Mouse (Mus musculus) liver, embryonic 13.5 days (tissue): ENCODE data around the gene Dgkh. TPM values are rescaled to one million over a fixed set of nuclear protein-coding genes. Genes with fewer than 3 reads are reported as not detected.
A peak's percentile ranks its signal among the peaks of the same experiment; 100 is the strongest.

Experiments
- ATAC-seq: fragments of 200-750 bp; cut with Nextera tagmentation; 2 replicates; pipeline ENCODE4 v1.8.0; 2017; ENCODE audit warnings: low read depth, mild to moderate bottlenecking, moderate number of reproducible peaks, moderate library complexity
- DNase-seq: peaks from one replicate; pipeline ENCODE4 v3.0.0; 2022
- H3K27ac ChIP-seq: fragments of 300-500 bp; sonication (generic); 2 replicates; pipeline ENCODE4 v1.5.1; 2015; ENCODE audit warnings: moderate library complexity, mild to moderate bottlenecking, inconsistent platforms
- H3K27me3 ChIP-seq: fragments of 300-500 bp; sonication (generic); 2 replicates; pipeline ENCODE4 v1.6.1; 2015; ENCODE audit warnings: mild to moderate bottlenecking, inconsistent platforms
- H3K36me3 ChIP-seq: fragments of 300-500 bp; sonication (generic); 2 replicates; pipeline ENCODE4 v1.6.1; 2015; ENCODE audit warnings: mild to moderate bottlenecking, inconsistent platforms
- H3K4me1 ChIP-seq: fragments of 300-500 bp; sonication (generic); replicated peaks from 2 replicates; pipeline ENCODE4 v1.6.1; 2015; ENCODE audit warnings: inconsistent platforms
- H3K4me2 ChIP-seq: fragments of 300-500 bp; sonication (generic); 2 replicates; pipeline ENCODE4 v1.6.1; 2015; ENCODE audit warnings: inconsistent platforms, mild to moderate bottlenecking, moderate library complexity
- H3K4me3 ChIP-seq: fragments of 300-500 bp; sonication (generic); replicated peaks from 2 replicates; pipeline ENCODE4 v1.5.1; 2015; ENCODE audit warnings: mild to moderate bottlenecking, inconsistent platforms
- H3K9ac ChIP-seq: fragments of 300-500 bp; sonication (generic); 2 replicates; pipeline ENCODE4 v1.6.1; 2015; ENCODE audit warnings: mild to moderate bottlenecking, inconsistent platforms
- H3K9me3 ChIP-seq: fragments of 300-500 bp; sonication (generic); replicated peaks from 2 replicates; pipeline ENCODE4 v1.6.1; 2016; ENCODE audit warnings: inconsistent platforms
- WGBS: fragments of 180-500 bp; shearing (Covaris S2); methylation state at CpG from one replicate; pipeline ENCODE4 v1.1.7; 2015; ENCODE audit not compliant: insufficient replicate concordance; 5-methylcytosine and 5-hydroxymethylcytosine counted together
- polyA plus RNA-seq: library from polyadenylated mRNA; unstranded; fragments of >200 nt; fragmentation: Nextera tagmentation; extraction: Ambion mirVana; gene quantifications from 2 replicates; pipeline ENCODE4 v1.2.1, GENCODE M21; 2015

The Dgkh gene
- 0.35 and 0.36 TPM in 2 replicates for polyA plus RNA-seq

- Histone ChIP-seq H3K4me3 (peak within 1 kb of the TSS; percentile 66), H3K27ac (peak within 1 kb of the TSS; percentile 32; the same call in 1 of the 2 replicates), H3K4me1 (peaks cover 14% of the 10 kb centered on the region; the same call in 1 of the 2 replicates), H3K36me3 (no peaks in the 10 kb centered on the region), H3K9me3 (no peaks in the 10 kb centered on the region), H3K27me3 (peaks cover 65% of the 10 kb centered on the region), H3K9ac (peak within 1 kb of the TSS; percentile 65), H3K4me2 (peak within 1 kb of the TSS; percentile 77)
- ATAC-seq: peak; percentile 77
- peak; percentile 34 for DNase-seq
- WGBS: 1% methylated on average over 60 of the region's 71 CpGs
These were observed at the start of gene Dgkh for GRCm38 (mm10) chr14:78732617-78733312. TSS of gene Dgkh (minus strand) at chr14:78732776.

GRCm38 (mm10) chr14:78777215-78777614 is 44.6 kb upstream of the Dgkh start:
- Histone ChIP-seq H3K36me3 (no peaks in the 10 kb centered on the region), H3K4me3 (no peak overlapping the region), H3K9ac (no peak overlapping the region), H3K4me2 (no peak overlapping the region), H3K27me3 (no peaks in the 10 kb centered on the region), H3K9me3 (no peaks in the 10 kb centered on the region), H3K4me1 (0 out of 2 replicates have a peak, but pooled peaks cover 4% of the 10 kb centered on the region), H3K27ac (no peak overlapping the region)
- DNase-seq: no peak
- no peak for ATAC-seq
- 80% methylated on average over 18 of the region's 18 CpGs for WGBS

- Histone ChIP-seq H3K9me3 (no peaks in the 10 kb centered on the region), H3K4me2 (no peak overlapping the region)
- 47% methylated on average over 8 of the region's 8 CpGs for WGBS
These were observed 44.1 kb upstream of the Dgkh start for GRCm38 (mm10) chr14:78776659-78777058.

DNA sequence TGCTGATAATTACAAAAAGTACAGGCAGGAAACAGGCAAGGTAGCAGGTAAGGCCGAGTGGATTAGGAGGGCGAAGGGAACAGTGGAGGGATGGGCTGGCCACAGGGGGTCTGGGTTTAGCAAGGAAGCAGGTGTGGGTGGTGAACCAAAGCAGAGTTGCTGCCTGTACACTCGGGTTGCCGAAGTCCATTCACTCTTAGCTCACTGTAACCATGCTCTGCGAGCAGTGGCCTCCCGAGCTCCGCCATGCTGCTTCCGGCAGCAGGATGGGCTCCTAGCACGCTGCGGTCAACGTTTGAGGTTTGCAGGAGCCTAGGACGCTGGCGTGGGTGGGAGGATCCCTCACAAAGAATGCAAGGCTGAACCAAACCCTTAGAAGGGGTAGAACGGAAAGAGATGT is 43.1 kb upstream of the Dgkh start:
- Histone ChIP-seq H3K9me3 (no peaks in the 10 kb centered on the region), H3K27me3 (no peaks in the 10 kb centered on the region), H3K4me1 (0 out of 2 replicates have a peak, but pooled peaks cover 4% of the 10 kb centered on the region), H3K4me3 (no peak overlapping the region), H3K9ac (no peak overlapping the region), H3K4me2 (no peak overlapping the region), H3K27ac (no peak overlapping the region), H3K36me3 (no peaks in the 10 kb centered on the region)
- 43% methylated on average over 14 of the region's 14 CpGs for WGBS
- no peak for ATAC-seq
- no peak for DNase-seq

More at GRCm38 (mm10) chr14:78776659-78777058, 44.1 kb upstream of the Dgkh start:
- Histone ChIP-seq H3K27ac (no peak overlapping the region), H3K9ac (no peak overlapping the region), H3K36me3 (no peaks in the 10 kb centered on the region), H3K4me1 (0 out of 2 replicates have a peak, but pooled peaks cover 4% of the 10 kb centered on the region), H3K27me3 (no peaks in the 10 kb centered on the region), H3K4me3 (no peak overlapping the region)
- ATAC-seq (no peak), DNase-seq (no peak)

DNA sequence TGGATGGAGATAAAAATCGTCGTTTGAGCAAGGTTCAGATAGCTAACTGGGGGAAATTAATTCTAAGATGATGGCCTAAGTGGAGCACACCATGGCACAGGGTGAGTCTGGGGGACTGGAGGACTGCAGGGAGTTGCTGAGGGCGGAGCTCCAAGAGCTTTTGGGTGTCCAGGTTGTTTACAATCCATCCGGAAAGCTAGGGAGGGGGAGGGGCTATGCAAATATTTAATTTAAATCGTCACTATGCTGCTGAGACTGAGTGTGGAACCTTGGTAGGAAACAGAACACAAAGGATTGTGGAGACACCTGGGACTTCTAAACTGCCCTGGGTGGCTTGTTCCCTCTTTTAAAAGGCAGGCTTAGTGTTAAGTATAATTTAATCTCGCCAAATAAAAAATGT is 42.6 kb upstream of the Dgkh start:
- Histone ChIP-seq H3K9ac (no peak overlapping the region), H3K4me2 (no peak overlapping the region), H3K36me3 (no peaks in the 10 kb centered on the region), H3K9me3 (no peaks in the 10 kb centered on the region), H3K4me3 (no peak overlapping the region), H3K27me3 (no peaks in the 10 kb centered on the region), H3K27ac (no peak overlapping the region), H3K4me1 (0 out of 2 replicates have a peak, but pooled peaks cover 4% of the 10 kb centered on the region)
- ATAC-seq (no peak), DNase-seq (no peak)
- WGBS: 38% methylated on average over 6 of the region's 6 CpGs

DNA sequence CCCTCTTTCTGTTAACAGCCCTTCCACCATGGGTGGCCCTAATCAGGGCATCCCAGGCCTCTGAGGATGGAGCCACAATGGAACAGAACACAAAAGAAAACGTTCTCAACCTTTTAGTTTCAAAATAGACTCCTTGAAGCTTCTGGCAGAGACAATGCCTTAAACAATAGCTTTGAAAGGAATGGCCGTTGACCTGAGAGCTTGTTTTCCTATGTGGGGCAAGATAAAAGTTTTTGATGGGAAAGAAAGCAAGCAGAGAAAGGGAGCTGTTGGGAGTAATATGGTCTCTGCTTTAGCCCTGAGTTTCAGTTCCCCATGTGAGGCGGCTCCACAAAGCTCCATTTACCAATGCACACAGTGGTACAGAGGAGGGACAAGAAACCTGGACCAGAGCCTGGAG is 37.9 kb upstream of the Dgkh start:
- WGBS: 36% methylated on average over 3 of the region's 3 CpGs
- Histone ChIP-seq H3K27ac (no peak overlapping the region), H3K27me3 (no peaks in the 10 kb centered on the region), H3K4me1 (no peaks in the 10 kb centered on the region), H3K9ac (no peak overlapping the region), H3K36me3 (no peaks in the 10 kb centered on the region), H3K9me3 (no peaks in the 10 kb centered on the region), H3K4me2 (no peak overlapping the region), H3K4me3 (no peak overlapping the region)
- no peak for ATAC-seq
- DNase-seq: no peak

- H3K9me3 ChIP-seq: no peaks in the 10 kb centered on the region
- H3K4me2 ChIP-seq: no peak overlapping the region
- no peak overlapping the region for H3K27ac ChIP-seq
- no peak for ATAC-seq
- H3K36me3 ChIP-seq: no peaks in the 10 kb centered on the region
- H3K4me1 ChIP-seq: no peaks in the 10 kb centered on the region
- DNase-seq: no peak
- H3K4me3 ChIP-seq: no peak overlapping the region
- WGBS: 64% methylated on average over 2 of the region's 2 CpGs
- no peak overlapping the region for H3K9ac ChIP-seq
- no peaks in the 10 kb centered on the region for H3K27me3 ChIP-seq
These were observed 28.5 kb upstream of the Dgkh start for GRCm38 (mm10) chr14:78761064-78761463.

- H3K36me3 ChIP-seq: no peaks in the 10 kb centered on the region
- ATAC-seq (no peak), DNase-seq (no peak)
- H3K27ac ChIP-seq: no peak overlapping the region
- no peak overlapping the region for H3K4me2 ChIP-seq
- H3K9me3 ChIP-seq: no peaks in the 10 kb centered on the region
- H3K4me3 ChIP-seq: no peak overlapping the region
- no peaks in the 10 kb centered on the region for H3K4me1 ChIP-seq
- 63% methylated on average over 3 of the region's 3 CpGs for WGBS
- no peaks in the 10 kb centered on the region for H3K27me3 ChIP-seq
- no peak overlapping the region for H3K9ac ChIP-seq
These were observed 26.9 kb upstream of the Dgkh start for GRCm38 (mm10) chr14:78759491-78759890.

DNA sequence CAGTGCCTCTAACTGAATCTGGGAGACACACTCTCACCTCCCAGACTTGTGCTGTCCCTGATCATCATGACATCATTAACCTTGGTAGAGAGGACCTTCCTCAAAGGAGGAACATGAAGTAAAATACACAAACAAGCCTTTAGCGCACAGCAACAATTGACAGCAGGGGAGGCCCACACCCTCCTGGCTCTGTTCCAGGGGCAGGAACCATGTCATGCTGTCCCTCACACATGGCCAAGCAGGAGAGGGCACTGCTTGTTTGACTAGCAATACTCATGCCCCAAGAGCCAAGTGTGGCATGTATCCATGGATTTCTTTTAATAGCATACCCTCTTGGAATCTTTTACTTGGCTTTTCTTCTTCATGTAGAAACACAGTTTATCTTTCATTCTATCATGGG is 22.7 kb upstream of the Dgkh start:
- ATAC-seq (no peak), DNase-seq (no peak)
- Histone ChIP-seq H3K9ac (no peak overlapping the region), H3K4me3 (no peak overlapping the region), H3K27me3 (no peaks in the 10 kb centered on the region), H3K4me2 (no peak overlapping the region), H3K9me3 (no peaks in the 10 kb centered on the region), H3K36me3 (no peaks in the 10 kb centered on the region), H3K4me1 (no peaks in the 10 kb centered on the region), H3K27ac (no peak overlapping the region)
- WGBS: 68% methylated on average over 1 of the region's 1 CpGs

GRCm38 (mm10) chr14:78748692-78749091 is 16.1 kb upstream of the Dgkh start:
- 57% methylated on average over 2 of the region's 2 CpGs for WGBS
- no peak overlapping the region for H3K27ac ChIP-seq
- no peaks in the 10 kb centered on the region for H3K9me3 ChIP-seq
- H3K27me3 ChIP-seq: no peaks in the 10 kb centered on the region
- no peak overlapping the region for H3K9ac ChIP-seq
- no peak overlapping the region for H3K4me3 ChIP-seq
- no peaks in the 10 kb centered on the region for H3K36me3 ChIP-seq
- DNase-seq (no peak), ATAC-seq (no peak)
- H3K4me2 ChIP-seq: no peak overlapping the region
- H3K4me1 ChIP-seq: no peaks in the 10 kb centered on the region; the same call in 1 of the 2 replicates

GRCm38 (mm10) chr14:78747969-78748651 is 15.5 kb upstream of the Dgkh start:
- ATAC-seq (0 out of 2 replicates have a peak, but pooled peaks have one; percentile 45), DNase-seq (no peak)
- WGBS: 19% methylated on average over 14 of the region's 14 CpGs
- no peaks in the 10 kb centered on the region; the same call in 1 of the 2 replicates for H3K4me1 ChIP-seq
- no peaks in the 10 kb centered on the region for H3K9me3 ChIP-seq
- no peak overlapping the region for H3K4me3 ChIP-seq
- no peak overlapping the region for H3K4me2 ChIP-seq
- no peaks in the 10 kb centered on the region for H3K27me3 ChIP-seq
- H3K36me3 ChIP-seq: no peaks in the 10 kb centered on the region
- no peak overlapping the region for H3K27ac ChIP-seq
- H3K9ac ChIP-seq: no peak overlapping the region
